Mouse (Mus musculus): ENCODE data around the gene Bcr.

- TF ChIP-seq CTCF (IDR thresholded peaks at IDR 0.05; ENCODE audit: low read depth, low read length) (no peak), GATA1 (IDR thresholded peaks at IDR 0.05; ENCODE audit: borderline replicate concordance, low read length) (no peak), POLR2AphosphoS5 (IDR thresholded peaks at IDR 0.05; ENCODE audit: insufficient replicate concordance, low read depth, low read length) (no peak), TAL1 (conservative IDR thresholded peaks at IDR 0.05; ENCODE audit: low read depth, low read length) (no peak), GATA2 (IDR thresholded peaks at IDR 0.05; ENCODE audit: borderline replicate concordance, low read depth, low read length) (no peak)
Measured at GRCm38 (mm10) chr10:75061341-75062188, 1.2 kb downstream of the Bcr start.

Measured in G1E (cell line).